Mouse (Mus musculus): Measurements from ENCODE around the gene Rapgef2. TPM values are rescaled to one million over a fixed set of nuclear protein-coding genes. Genes with fewer than 3 reads are reported as not detected.
"Not testable (repeated sequence)": the region's sequence is repeated elsewhere in the genome, so short reads cannot be mapped to it uniquely, and the experiment has no call there.

Rapgef2 gene
- polyA plus RNA-seq, 3 experiments from 2014 or later = 5.0 to 7.9 (median 6.5) TPM

DNA sequence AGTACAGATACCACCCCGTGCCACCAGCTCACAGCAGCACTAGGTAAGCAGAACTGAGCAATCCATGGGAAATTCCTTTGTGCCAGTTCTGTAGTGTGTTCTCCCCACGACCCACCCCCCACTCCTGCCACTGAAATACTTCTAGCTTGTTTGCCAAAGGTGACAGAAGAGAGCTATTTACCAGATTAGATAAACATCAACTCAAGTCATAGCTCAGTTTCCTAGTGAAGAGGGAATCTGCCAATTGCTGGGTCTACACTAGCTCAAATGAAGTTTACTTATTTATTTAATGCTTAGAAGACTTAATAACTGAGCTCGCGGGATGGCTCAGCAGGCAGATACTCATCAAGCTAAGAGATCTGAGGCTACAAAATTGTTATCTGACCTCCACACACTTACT lies 200.0 kb downstream of the Rapgef2 start:
- ATAC-seq = no peak

DNA sequence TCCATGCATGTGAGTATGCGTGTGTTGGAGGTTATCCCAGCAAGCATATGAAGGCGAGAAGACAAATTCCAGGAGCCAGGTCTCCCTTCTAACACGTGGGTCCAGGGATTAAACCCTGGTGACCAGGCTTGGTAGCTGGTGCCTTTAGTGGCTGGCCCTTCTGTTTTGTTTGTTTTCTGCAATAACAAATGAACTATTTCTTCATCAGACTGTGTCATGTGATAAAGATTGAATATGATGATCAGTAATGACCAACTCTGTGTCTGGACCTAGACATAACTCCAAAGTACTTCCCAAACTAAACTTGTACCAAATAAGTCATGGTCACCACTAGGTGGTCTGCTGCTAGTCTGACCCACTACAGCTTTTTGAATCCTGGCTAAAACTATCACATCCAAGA lies 202.4 kb downstream of the Rapgef2 start:
- no peak for ATAC-seq

DNA sequence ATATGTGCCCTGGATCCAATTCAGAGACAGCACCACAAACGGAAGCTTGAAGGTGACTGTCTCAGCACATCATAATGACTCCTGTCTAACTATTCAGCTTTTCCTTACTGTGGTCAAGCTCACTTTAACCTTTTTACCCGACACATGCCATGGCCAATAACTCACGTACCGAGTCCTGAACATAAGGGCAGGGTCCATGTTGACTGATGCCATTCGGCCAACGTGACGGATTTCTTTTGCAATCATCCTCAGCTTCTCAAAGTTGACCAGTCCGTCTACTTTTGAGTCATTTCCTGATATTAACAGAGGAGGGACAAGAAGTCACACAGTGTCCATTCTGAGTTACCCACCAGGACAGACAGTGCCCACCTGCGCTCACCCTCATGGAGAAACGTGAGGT lies 203.3 kb downstream of the Rapgef2 start:
- no peak for ATAC-seq

DNA sequence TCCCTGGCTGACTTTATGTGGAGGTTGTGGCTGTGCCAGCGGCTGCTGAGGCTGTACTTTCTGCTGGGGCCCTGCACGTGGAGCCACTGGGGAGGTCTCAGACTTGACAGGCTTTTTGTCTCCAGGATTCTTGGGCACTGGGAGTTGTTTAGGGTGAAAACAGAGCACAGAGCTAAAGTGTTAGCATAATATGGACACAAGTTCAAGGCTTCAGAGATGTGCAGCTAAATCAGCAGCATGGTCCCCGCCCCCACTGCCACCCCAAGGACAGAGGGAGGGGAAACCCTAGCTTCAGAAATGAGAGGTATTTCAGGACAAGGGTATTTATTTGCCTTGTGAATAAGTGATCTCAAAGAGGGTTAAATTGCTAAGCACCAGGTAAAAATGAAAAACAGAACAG lies 207.2 kb downstream of the Rapgef2 start:
- no peak for ATAC-seq

GRCm38 (mm10) chr3:79074970-79075369 lies 211.3 kb downstream of the Rapgef2 start:
- no peak for ATAC-seq

DNA sequence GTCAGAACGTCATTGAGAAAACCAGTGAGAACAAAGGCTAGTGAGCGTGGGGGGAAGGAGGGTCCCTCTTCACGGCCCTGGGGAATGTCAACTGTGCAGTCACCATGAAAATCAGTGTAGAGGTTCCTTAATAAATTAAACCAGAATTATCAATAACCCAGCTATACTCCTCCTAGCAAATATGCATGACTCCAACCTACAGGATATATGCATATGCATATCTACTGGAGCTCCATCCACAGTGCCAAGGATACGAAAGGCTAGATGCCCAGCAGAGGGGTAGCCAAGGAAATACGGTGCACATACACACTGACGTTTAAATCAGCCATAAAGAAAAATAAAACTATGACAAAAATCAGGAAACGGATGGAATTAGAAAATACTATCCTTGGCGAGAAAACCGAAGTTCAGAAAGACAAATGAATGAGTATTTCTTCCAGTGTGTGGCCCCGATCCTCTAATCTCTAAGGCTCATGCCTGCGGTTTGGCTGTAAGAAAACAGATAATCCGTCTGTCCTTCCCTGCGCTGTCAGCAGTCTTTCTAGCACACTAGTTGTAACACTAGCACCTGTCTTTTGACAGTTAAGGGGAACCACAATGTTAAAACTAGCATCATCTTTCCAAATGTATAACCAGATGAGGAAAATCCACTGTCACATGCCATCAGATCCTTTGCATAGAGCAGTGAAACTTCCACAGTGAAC lies 212.6 kb downstream of the Rapgef2 start:
- no peak for ATAC-seq

DNA sequence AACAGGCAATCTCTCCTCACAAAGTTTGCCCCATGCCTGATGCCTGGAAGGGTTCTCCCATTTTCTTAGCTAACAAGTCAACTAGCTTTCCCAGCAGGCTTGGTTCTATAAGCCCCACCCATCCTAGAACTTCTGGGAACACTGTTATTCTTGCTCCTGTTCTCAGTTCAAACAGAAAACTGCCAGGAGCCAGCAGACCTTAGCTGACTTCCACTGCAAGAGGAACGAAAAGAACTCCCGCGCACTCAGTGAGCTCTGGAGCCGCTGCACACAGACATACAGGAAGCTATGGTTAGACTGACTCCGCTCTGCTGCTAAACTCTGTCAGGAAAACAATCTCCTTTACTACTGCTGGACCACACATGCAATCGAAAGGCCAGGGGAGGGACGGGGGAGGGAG lies 214.8 kb downstream of the Rapgef2 start:
- ATAC-seq = no peak

- no peak for ATAC-seq
Observed at GRCm38 (mm10) chr3:79069891-79070290, 216.4 kb downstream of the Rapgef2 start.

GRCm38 (mm10) chr3:79068976-79069375 lies 217.3 kb downstream of the Rapgef2 start:
- no peak for ATAC-seq

GRCm38 (mm10) chr3:79066455-79067055 lies 219.8 kb downstream of the Rapgef2 start:
- ATAC-seq = no peak

- no peak for ATAC-seq
Observed at GRCm38 (mm10) chr3:79064096-79064495, 222.2 kb downstream of the Rapgef2 start.

- no peak for ATAC-seq
Observed at GRCm38 (mm10) chr3:79061426-79061825, 224.9 kb downstream of the Rapgef2 start.

- ATAC-seq = not testable (repeated sequence)
Observed at GRCm38 (mm10) chr3:79058491-79058890, 227.8 kb downstream of the Rapgef2 start.

- ATAC-seq = no peak
Observed at GRCm38 (mm10) chr3:79045251-79045650, 241.1 kb downstream of the Rapgef2 start.

- ATAC-seq = no peak
Observed at GRCm38 (mm10) chr3:79042973-79043372, 243.3 kb downstream of the Rapgef2 start.

DNA sequence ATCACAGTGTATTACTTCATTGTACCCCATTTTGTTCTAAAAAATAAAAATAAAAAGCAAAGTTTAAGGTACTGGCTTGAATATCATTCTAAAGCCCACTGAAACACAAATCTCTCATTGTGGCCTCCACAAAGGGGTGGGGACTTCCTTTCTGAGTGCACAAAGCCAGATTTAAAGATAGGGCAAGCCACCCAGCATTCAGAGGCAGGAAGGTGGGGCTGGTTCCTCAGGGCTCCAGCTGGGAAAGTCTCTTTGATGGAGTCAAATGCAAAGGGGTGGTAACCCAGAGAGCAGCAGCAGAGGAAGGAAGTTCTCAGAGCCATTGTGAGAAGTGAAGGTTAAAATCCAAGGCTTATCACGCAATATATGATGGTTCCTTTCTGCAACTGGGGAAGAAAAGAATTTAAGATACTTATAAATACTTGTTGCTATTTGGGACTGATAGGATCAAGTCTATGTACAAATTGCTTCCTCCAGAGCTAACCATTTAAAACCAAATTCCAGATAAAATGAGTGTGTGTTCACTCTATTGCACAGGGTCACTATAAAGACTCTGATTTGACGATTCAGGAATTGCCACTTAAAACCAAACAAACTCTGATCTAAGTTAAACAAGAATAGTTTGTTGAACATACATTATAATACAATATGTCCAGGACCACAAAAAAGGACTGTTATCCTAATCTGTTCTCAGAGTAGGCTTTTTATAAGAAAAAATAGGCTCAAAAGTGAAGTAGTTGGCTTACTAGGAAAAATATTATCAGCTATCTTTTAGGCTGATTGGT lies 246.5 kb downstream of the Rapgef2 start:
- no peak for ATAC-seq

DNA sequence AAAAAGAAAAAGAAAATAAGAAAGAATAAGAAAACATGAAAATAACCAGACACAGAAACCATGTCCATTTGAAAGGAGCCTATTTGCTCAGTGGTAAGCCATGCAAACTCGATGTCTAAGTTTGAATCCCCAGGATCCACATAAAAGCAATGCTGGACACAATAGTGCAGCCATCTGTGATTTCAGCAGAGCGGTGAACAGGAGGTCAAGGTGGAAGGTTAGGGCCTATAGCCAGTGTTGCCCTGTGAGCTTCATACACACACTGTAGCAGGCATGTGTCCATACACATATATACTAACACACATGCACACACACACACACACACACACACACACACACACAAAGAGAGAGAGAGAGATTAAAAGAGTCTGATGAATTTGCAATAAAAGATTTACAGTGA lies 247.3 kb downstream of the Rapgef2 start:
- no peak for ATAC-seq

DNA sequence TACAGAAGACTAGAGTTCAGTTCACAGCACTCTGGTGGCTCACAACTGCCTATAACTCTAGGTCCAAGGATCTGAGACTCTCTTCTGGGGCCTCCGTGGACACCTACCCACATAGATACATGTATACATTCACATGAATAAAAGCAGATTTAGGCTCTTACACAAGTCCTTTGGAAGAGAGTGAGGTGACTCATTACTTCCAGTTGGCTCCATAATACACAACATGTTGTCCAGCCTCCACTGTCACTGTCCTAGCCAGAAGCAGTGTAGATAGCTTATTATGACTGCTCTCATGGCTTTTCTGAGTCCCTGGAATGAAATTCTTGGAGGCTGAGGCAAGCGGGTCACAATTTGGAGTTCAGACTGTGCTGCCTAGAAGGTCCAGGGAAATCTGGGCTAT lies 251.9 kb downstream of the Rapgef2 start:
- ATAC-seq = no peak

DNA sequence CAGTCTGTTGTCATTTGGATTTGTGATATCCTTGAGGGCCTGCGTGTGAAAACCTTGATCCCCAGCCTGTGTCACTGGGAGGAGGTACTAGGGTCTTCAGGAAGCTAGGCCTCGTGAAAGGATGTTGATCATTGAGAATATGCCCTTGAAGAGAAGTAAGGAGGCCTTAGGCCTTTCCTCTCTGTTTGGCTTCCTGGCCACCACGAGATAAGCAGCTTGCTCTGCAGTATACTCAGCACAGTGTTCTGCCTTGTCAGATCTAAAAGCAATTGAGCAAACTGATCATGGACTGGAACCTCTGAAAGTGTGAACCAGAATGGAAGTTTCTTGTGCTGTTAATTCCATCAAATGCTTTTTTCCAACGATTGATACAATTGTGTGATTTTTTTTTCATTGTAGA lies 255.5 kb downstream of the Rapgef2 start:
- ATAC-seq = no peak

DNA sequence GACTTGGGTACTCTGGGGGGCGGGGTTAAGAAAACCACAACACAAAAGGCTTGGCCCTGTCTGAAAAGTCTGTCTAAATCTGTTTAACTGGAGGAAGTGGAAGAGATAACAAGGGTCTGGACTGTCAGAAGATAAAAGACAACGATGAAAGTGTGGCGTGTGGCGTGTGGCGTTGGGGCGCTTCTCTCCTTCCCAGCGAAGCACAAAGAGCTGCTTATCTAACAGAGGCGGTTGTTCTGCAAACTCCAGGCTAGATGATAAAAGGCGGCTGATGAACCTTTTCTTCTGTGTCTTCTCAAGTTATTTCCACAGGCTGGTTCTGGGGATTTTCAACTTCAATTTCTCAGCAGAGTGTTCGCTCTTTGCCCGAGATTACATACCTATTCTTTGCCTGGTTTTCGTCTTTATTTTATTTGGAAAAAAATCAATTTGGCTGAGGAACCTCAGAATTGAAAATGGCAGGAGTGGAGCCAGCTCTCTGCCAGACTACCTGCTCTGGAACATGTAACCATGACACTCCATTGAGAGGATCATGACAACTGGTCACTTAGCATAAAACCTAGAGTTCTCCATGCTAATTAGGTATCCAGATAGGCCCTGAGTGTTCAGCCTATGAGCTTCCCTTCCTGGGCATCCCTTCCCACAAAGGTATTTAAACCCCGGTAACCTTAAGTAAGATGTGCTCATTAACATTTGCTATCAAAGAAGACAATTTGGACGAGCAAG lies 258.0 kb downstream of the Rapgef2 start:
- ATAC-seq = no peak

- ATAC-seq = no peak
Observed at GRCm38 (mm10) chr3:79025983-79026382, 260.3 kb downstream of the Rapgef2 start.

DNA sequence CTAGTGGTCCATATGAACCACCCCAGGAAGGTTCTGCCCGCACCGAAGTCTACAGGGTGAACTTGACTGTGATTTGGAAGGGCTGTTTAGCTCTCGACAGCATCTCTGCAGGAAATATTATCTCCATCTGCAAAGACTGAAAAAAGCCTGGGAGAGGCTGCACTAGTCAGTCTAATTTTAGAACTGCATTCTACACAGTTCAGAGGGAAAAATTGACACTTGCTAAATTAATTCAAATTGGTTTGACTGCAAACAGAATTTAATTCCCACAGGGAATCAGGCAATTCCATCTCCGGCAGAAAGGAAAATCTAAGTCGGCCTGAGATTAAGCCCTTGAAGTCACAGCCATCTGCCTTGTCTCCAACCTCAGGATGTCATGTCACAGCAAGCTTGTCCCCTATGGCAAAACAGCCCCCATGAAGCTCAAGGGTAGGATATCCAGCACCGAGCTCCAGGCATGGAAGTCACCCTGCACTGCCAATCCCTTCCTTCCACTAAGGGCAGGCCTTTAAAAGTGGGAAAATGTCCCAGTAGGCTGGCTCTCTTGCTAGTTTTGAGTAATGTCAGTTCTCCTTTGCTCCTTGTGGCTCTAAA lies 262.5 kb downstream of the Rapgef2 start:
- no peak for ATAC-seq

- ATAC-seq = no peak
Observed at GRCm38 (mm10) chr3:79022690-79023089, 263.6 kb downstream of the Rapgef2 start.

Data from inflammation-experienced regulatory T-cells, adult 6 months (primary cell).